Mouse (Mus musculus): Measurements from ENCODE around the gene Unc93b1. TPM values are rescaled to one million over a fixed set of nuclear protein-coding genes. Genes with fewer than 3 reads are reported as not detected.

Unc93b1 gene
- polyA plus RNA-seq, 1 experiment from 2014 or later = 12.4 TPM

DNA sequence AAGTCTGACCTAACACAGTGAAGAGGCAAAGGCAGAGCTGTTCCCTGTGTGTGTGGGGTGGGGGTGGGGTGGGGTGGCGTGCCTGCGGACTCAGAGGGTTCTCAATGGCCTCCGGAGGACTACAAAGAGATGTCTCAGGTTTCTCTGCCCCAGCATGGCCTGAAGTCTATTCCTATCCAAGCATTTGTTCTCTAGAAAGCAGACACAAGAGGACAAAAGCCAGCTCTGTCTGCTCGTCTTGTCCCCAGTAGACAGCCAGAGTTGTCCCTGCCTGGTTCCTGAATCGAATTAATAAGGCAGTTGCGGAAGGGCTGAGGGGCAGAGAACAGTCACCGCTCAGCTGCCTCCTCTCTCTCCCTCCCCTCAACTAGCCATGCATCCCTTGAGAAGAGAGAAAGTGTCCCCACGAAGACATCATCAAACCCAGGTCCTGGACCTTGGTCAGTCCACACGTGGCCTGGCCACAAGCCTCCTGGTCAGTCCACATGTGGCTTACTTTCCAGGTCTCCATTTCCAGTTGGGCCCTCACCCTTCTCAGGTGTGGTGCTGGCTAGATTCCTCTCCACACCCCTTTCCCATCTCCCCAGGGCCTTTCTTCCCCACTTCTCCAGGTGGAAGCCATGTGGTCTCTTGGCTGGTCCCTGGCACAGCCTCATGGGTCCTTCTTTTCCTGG, 48.7 kb downstream of the Unc93b1 start:
- no peaks in the 10 kb centered on the region for H3K27me3 ChIP-seq (replicated peaks; ENCODE audit: control insufficient read depth, insufficient read depth, low read length)
- 23% methylated on average over 9 of the region's 9 CpGs for WGBS
- H3K4me3 ChIP-seq (ENCODE audit: low read length) = no peak overlapping the region
- no peak overlapping the region for H3K4me2 ChIP-seq (ENCODE audit: low read length)
- H3K9ac ChIP-seq (ENCODE audit: low read depth, low read length) = no peak overlapping the region
- no peak for ATAC-seq
- no peaks in the 10 kb centered on the region for H3K9me3 ChIP-seq (ENCODE audit: control insufficient read depth, low read length)
- no peak overlapping the region for H3K27ac ChIP-seq (ENCODE audit: low read depth, low read length)
- H3K36me3 ChIP-seq (ENCODE audit: control insufficient read depth, insufficient read depth, low read length) = no peaks in the 10 kb centered on the region
- peaks cover 3% of the 10 kb centered on the region; the same call in 1 of the 2 replicates for H3K4me1 ChIP-seq (ENCODE audit: control insufficient read depth, insufficient read depth, low read depth, low read length)

DNA sequence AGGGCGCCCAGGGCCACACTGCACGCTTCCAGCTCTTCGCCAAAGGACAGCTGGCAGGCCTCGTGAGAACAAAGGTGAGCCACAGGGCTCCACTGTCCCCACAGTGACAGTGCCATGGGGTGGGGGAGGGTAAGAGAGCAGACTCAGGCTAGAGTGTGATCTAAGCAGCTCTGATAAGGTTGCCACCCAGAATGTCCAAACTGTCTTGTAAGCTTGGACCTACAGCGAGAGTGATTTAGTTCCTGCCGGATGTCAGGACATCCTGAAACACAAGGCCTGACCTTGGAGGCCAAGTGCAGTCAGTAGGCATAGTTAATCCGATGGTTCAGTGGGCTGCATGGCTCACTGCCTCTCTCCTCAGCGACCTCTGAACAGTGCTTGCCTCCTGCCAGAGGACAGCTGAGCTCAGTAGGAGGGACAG, 50.3 kb downstream of the Unc93b1 start:
- no peak overlapping the region for H3K27ac ChIP-seq (ENCODE audit: low read depth, low read length)
- ATAC-seq = no peak

GRCm38 (mm10) chr19:3986334-3986733, 51.3 kb downstream of the Unc93b1 start, which contains the start of gene Acy3:
Gene Acy3, plus strand, starts transcription at chr19:3986570.
- Histone ChIP-seq H3K4me1 (ENCODE audit: control insufficient read depth, insufficient read depth, low read depth, low read length) (peaks cover 3% of the 10 kb centered on the region; the same call in 1 of the 2 replicates), H3K4me2 (ENCODE audit: low read length) (no peak within 1 kb of the TSS), H3K36me3 (ENCODE audit: control insufficient read depth, insufficient read depth, low read length) (no peaks in the 10 kb centered on the region), H3K9me3 (ENCODE audit: control insufficient read depth, low read length) (no peaks in the 10 kb centered on the region), H3K4me3 (ENCODE audit: low read length) (no peak within 1 kb of the TSS), H3K27ac (ENCODE audit: low read depth, low read length) (no peak within 1 kb of the TSS), H3K9ac (ENCODE audit: low read depth, low read length) (no peak within 1 kb of the TSS; the same call in 1 of the 2 replicates), H3K27me3 (replicated peaks; ENCODE audit: control insufficient read depth, insufficient read depth, low read length) (no peaks in the 10 kb centered on the region)
- 13% methylated on average over 7 of the region's 8 CpGs for WGBS
- peak; percentile 51; the same call in 1 of the 2 replicates for ATAC-seq

More for the DNA sequence above, 50.3 kb downstream of the Unc93b1 start:
- peaks cover 3% of the 10 kb centered on the region; the same call in 1 of the 2 replicates for H3K4me1 ChIP-seq (ENCODE audit: control insufficient read depth, insufficient read depth, low read depth, low read length)
- H3K27me3 ChIP-seq (replicated peaks; ENCODE audit: control insufficient read depth, insufficient read depth, low read length) = no peaks in the 10 kb centered on the region
- WGBS = 20% methylated on average over 8 of the region's 8 CpGs
- H3K9ac ChIP-seq (ENCODE audit: low read depth, low read length) = no peak overlapping the region
- no peak overlapping the region for H3K4me2 ChIP-seq (ENCODE audit: low read length)
- no peaks in the 10 kb centered on the region for H3K9me3 ChIP-seq (ENCODE audit: control insufficient read depth, low read length)
- H3K36me3 ChIP-seq (ENCODE audit: control insufficient read depth, insufficient read depth, low read length) = no peaks in the 10 kb centered on the region
- no peak overlapping the region for H3K4me3 ChIP-seq (ENCODE audit: low read length)

GRCm38 (mm10) chr19:3988066-3988465, 53.1 kb downstream of the Unc93b1 start:
- H3K9me3 ChIP-seq (ENCODE audit: control insufficient read depth, low read length) = no peaks in the 10 kb centered on the region
- H3K27me3 ChIP-seq (replicated peaks; ENCODE audit: control insufficient read depth, insufficient read depth, low read length) = no peaks in the 10 kb centered on the region
- no peak overlapping the region for H3K27ac ChIP-seq (ENCODE audit: low read depth, low read length)
- ATAC-seq = no peak
- 92% methylated on average over 14 of the region's 14 CpGs for WGBS
- peaks cover 3% of the 10 kb centered on the region; the same call in 1 of the 2 replicates for H3K4me1 ChIP-seq (ENCODE audit: control insufficient read depth, insufficient read depth, low read depth, low read length)
- H3K9ac ChIP-seq (ENCODE audit: low read depth, low read length) = no peak overlapping the region
- H3K4me2 ChIP-seq (ENCODE audit: low read length) = no peak overlapping the region
- no peak overlapping the region for H3K4me3 ChIP-seq (ENCODE audit: low read length)
- H3K36me3 ChIP-seq (ENCODE audit: control insufficient read depth, insufficient read depth, low read length) = no peaks in the 10 kb centered on the region

GRCm38 (mm10) chr19:3988750-3989149, 53.8 kb downstream of the Unc93b1 start:
- 88% methylated on average over 4 of the region's 4 CpGs for WGBS
- Histone ChIP-seq H3K9ac (ENCODE audit: low read depth, low read length) (no peak overlapping the region), H3K9me3 (ENCODE audit: control insufficient read depth, low read length) (no peaks in the 10 kb centered on the region), H3K4me2 (ENCODE audit: low read length) (no peak overlapping the region), H3K27ac (ENCODE audit: low read depth, low read length) (no peak overlapping the region), H3K36me3 (ENCODE audit: control insufficient read depth, insufficient read depth, low read length) (no peaks in the 10 kb centered on the region), H3K27me3 (replicated peaks; ENCODE audit: control insufficient read depth, insufficient read depth, low read length) (no peaks in the 10 kb centered on the region), H3K4me3 (ENCODE audit: low read length) (no peak overlapping the region), H3K4me1 (ENCODE audit: control insufficient read depth, insufficient read depth, low read depth, low read length) (peaks cover 3% of the 10 kb centered on the region; the same call in 1 of the 2 replicates)
- no peak for ATAC-seq

GRCm38 (mm10) chr19:3990804-3991203, 55.8 kb downstream of the Unc93b1 start:
- ATAC-seq = no peak
- H3K27ac ChIP-seq (ENCODE audit: low read depth, low read length) = no peak overlapping the region
- no peak overlapping the region for H3K9ac ChIP-seq (ENCODE audit: low read depth, low read length)
- no peak overlapping the region for H3K4me3 ChIP-seq (ENCODE audit: low read length)
- H3K4me1 ChIP-seq (ENCODE audit: control insufficient read depth, insufficient read depth, low read depth, low read length) = no peaks in the 10 kb centered on the region; the same call in 1 of the 2 replicates
- WGBS = 52% methylated on average over 6 of the region's 6 CpGs
- H3K9me3 ChIP-seq (ENCODE audit: control insufficient read depth, low read length) = no peaks in the 10 kb centered on the region
- no peak overlapping the region for H3K4me2 ChIP-seq (ENCODE audit: low read length)
- H3K36me3 ChIP-seq (ENCODE audit: control insufficient read depth, insufficient read depth, low read length) = no peaks in the 10 kb centered on the region
- H3K27me3 ChIP-seq (replicated peaks; ENCODE audit: control insufficient read depth, insufficient read depth, low read length) = no peaks in the 10 kb centered on the region

DNA sequence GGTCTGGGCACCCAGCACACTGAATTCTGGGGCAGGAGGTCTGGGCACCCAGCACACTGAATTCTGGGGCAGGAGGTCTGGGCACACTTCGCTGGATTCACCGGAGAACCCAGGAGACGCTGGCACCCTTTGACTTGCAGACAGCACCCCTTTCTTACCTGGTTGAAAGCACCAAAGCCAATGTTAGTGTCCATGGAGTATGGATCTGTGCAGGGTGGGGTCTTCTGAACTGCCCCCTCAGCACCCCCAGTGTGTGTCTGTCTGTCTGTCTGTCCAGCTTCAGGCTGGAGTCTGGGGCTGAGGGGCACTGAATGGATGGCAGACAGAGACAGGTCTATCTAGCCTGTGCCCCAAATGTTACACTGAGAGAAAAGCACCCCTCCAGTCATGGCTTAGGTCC, 56.6 kb downstream of the Unc93b1 start:
- H3K27ac ChIP-seq (ENCODE audit: low read depth, low read length) = no peak overlapping the region
- WGBS = 93% methylated on average over 3 of the region's 3 CpGs

DNA sequence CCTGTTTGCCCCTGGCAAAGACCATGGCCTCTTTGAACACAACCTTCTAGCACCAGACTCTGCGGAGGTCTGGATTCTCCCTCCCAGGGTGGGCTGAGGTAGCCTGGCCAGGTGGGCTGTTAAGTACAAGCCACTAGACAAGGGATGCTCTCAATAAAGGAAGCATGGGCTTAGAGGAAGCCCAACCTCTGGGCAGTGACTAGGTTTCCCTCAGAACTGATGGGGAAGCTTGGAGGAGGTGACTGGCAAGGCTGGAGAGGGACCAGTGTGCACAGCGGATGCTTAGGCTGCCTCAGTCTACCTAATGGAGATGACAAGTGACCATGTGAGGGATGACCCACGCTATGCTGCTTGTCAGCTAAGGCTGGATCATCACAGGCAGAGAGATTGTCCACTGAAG, 57.0 kb downstream of the Unc93b1 start:
- Histone ChIP-seq H3K27me3 (replicated peaks; ENCODE audit: control insufficient read depth, insufficient read depth, low read length) (no peaks in the 10 kb centered on the region), H3K36me3 (ENCODE audit: control insufficient read depth, insufficient read depth, low read length) (no peaks in the 10 kb centered on the region), H3K4me3 (ENCODE audit: low read length) (no peak overlapping the region), H3K9ac (ENCODE audit: low read depth, low read length) (no peak overlapping the region), H3K9me3 (ENCODE audit: control insufficient read depth, low read length) (no peaks in the 10 kb centered on the region), H3K27ac (ENCODE audit: low read depth, low read length) (no peak overlapping the region), H3K4me2 (ENCODE audit: low read length) (no peak overlapping the region), H3K4me1 (ENCODE audit: control insufficient read depth, insufficient read depth, low read depth, low read length) (no peaks in the 10 kb centered on the region)
- WGBS = 84% methylated on average over 3 of the region's 3 CpGs
- no peak for ATAC-seq

More for the DNA sequence above, 56.6 kb downstream of the Unc93b1 start:
- no peak for ATAC-seq
- Histone ChIP-seq H3K9me3 (ENCODE audit: control insufficient read depth, low read length) (no peaks in the 10 kb centered on the region), H3K27me3 (replicated peaks; ENCODE audit: control insufficient read depth, insufficient read depth, low read length) (no peaks in the 10 kb centered on the region), H3K9ac (ENCODE audit: low read depth, low read length) (no peak overlapping the region), H3K36me3 (ENCODE audit: control insufficient read depth, insufficient read depth, low read length) (no peaks in the 10 kb centered on the region), H3K4me3 (ENCODE audit: low read length) (no peak overlapping the region), H3K4me1 (ENCODE audit: control insufficient read depth, insufficient read depth, low read depth, low read length) (no peaks in the 10 kb centered on the region; the same call in 1 of the 2 replicates), H3K4me2 (ENCODE audit: low read length) (no peak overlapping the region)

GRCm38 (mm10) chr19:3992416-3992815, 57.4 kb downstream of the Unc93b1 start, which contains the start of gene Tbx10:
Gene Tbx10, plus strand, starts transcription at chr19:3992752.
- Histone ChIP-seq H3K27ac (ENCODE audit: low read depth, low read length) (no peak within 1 kb of the TSS), H3K36me3 (ENCODE audit: control insufficient read depth, insufficient read depth, low read length) (no peaks in the 10 kb centered on the region)
- 52% methylated on average over 5 of the region's 5 CpGs for WGBS

More at GRCm38 (mm10) chr19:3992416-3992815, 57.4 kb downstream of the Unc93b1 start, which contains the start of gene Tbx10:
- Histone ChIP-seq H3K9ac (ENCODE audit: low read depth, low read length) (no peak within 1 kb of the TSS), H3K27me3 (replicated peaks; ENCODE audit: control insufficient read depth, insufficient read depth, low read length) (no peaks in the 10 kb centered on the region), H3K4me1 (ENCODE audit: control insufficient read depth, insufficient read depth, low read depth, low read length) (no peaks in the 10 kb centered on the region), H3K9me3 (ENCODE audit: control insufficient read depth, low read length) (no peaks in the 10 kb centered on the region), H3K4me2 (ENCODE audit: low read length) (no peak within 1 kb of the TSS), H3K4me3 (ENCODE audit: low read length) (no peak within 1 kb of the TSS)
- no peak for ATAC-seq

Data from hindbrain, embryonic 16.5 days (tissue).